Mouse (Mus musculus): ENCODE measurements around the gene Glrx3. TPM values are rescaled to one million over a fixed set of nuclear protein-coding genes. Genes with fewer than 3 reads are reported as not detected.

Gene Glrx3
- total RNA-seq (2012; rRNA removed) (182 and 196 TPM in 2 replicates), total RNA-seq (2014; rRNA removed) (347 and 372 TPM in 2 replicates), polyA plus RNA-seq (2012; ENCODE audit: insufficient read length, low read depth) (243 and 279 TPM in 2 replicates)

- no peaks in the 10 kb centered on the region for H3K27me3 ChIP-seq (replicated peaks)
- peak; percentile 30; the same call in 1 of the 2 replicates for TF ChIP-seq ELF1 (IDR thresholded peaks at IDR 0.05; ENCODE audit: low read depth, low read length)
- no peak for TF ChIP-seq CHD1 (IDR thresholded peaks at IDR 0.05; ENCODE audit: low read depth, low read length)
- TF ChIP-seq JUND (conservative IDR thresholded peaks at IDR 0.05; ENCODE audit: low read depth, low read length), result no peak
- TF ChIP-seq SIN3A (IDR thresholded peaks at IDR 0.05; ENCODE audit: low read length), result peak; percentile 75
- TF ChIP-seq ETS1 (conservative IDR thresholded peaks at IDR 0.05; ENCODE audit: low read depth, low read length), result no peak
- no peak for TF ChIP-seq PAX5 (IDR thresholded peaks at IDR 0.05; ENCODE audit: low read length)
- no peak for TF ChIP-seq MYC (IDR thresholded peaks at IDR 0.05; ENCODE audit: low read depth, low read length)
- no peak for TF ChIP-seq RAD21 (IDR thresholded peaks at IDR 0.05; ENCODE audit: low read depth, low read length)
- TF ChIP-seq IRF4 (IDR thresholded peaks at IDR 0.05; ENCODE audit: low read depth, low read length), result no peak
- no peak for TF ChIP-seq SMC3 (IDR thresholded peaks at IDR 0.05; ENCODE audit: low read depth, low read length)
- TF ChIP-seq EP300 (IDR thresholded peaks at IDR 0.05; ENCODE audit: low read length), result no peak
- TF ChIP-seq ZMIZ1 (IDR thresholded peaks at IDR 0.05; ENCODE audit: low read depth, low read length), result peak; percentile 78; the same call in 1 of the 2 replicates
- no peak for TF ChIP-seq TBP (conservative IDR thresholded peaks at IDR 0.05; ENCODE audit: low read depth, low read length)
- TF ChIP-seq BHLHE40 (IDR thresholded peaks at IDR 0.05; ENCODE audit: low read depth, low read length), result 0 out of 2 replicates have a peak, but pooled peaks have one; percentile 27
- peak; percentile 92 for TF ChIP-seq MXI1 (IDR thresholded peaks at IDR 0.05; ENCODE audit: low read depth, low read length)
- no peak for TF ChIP-seq ZNF384 (IDR thresholded peaks at IDR 0.05; ENCODE audit: low read depth, low read length)
- no peak for TF ChIP-seq MAZ (IDR thresholded peaks at IDR 0.05; ENCODE audit: low read depth, low read length)
- TF ChIP-seq POLR2A (IDR thresholded peaks at IDR 0.05; ENCODE audit: low read depth, low read length), result peak; percentile 90
- TF ChIP-seq UBTF (IDR thresholded peaks at IDR 0.05; ENCODE audit: low read depth, low read length), result peak; percentile 89
- peak; percentile 67; the same call in 1 of the 2 replicates for TF ChIP-seq POLR2AphosphoS2 (IDR thresholded peaks at IDR 0.05; ENCODE audit: low read depth, low read length)
- TF ChIP-seq MEF2A (IDR thresholded peaks at IDR 0.05; ENCODE audit: borderline replicate concordance, low read depth, low read length), result no peak
- TF ChIP-seq USF1 (IDR thresholded peaks at IDR 0.05; ENCODE audit: low read depth, low read length), result no peak
- peak; percentile 75 for TF ChIP-seq HCFC1 (IDR thresholded peaks at IDR 0.05; ENCODE audit: low read depth, low read length)
- peak; percentile 85 for TF ChIP-seq TCF12 (IDR thresholded peaks at IDR 0.05; ENCODE audit: low read depth, low read length)
- TF ChIP-seq KAT2A (IDR thresholded peaks at IDR 0.05; ENCODE audit: insufficient replicate concordance, low read length), result no peak
- TF ChIP-seq MAX (IDR thresholded peaks at IDR 0.05; ENCODE audit: low read length), result peak; percentile 79; the same call in 1 of the 2 replicates
- no peak for TF ChIP-seq MAFK (IDR thresholded peaks at IDR 0.05; ENCODE audit: insufficient replicate concordance, low read length)
- peak; percentile 85 for TF ChIP-seq NELFE (IDR thresholded peaks at IDR 0.05; ENCODE audit: low read depth, low read length)
- TF ChIP-seq NRF1 (IDR thresholded peaks at IDR 0.05; ENCODE audit: low read depth, low read length), result peak; percentile 86
- H3K4me1 ChIP-seq (ENCODE audit: control insufficient read depth in 1 of 2, insufficient read depth in 2 of 2), result peaks cover 8 to 35% of the 10 kb centered on the region in 2 experiments
- DNase-seq (ENCODE audit: extremely low read depth), result peak; percentile 92
- H3K36me3 ChIP-seq (replicated peaks in 1 of 2; ENCODE audit: control insufficient read depth in 1 of 2, insufficient read depth in 1 of 2, low read length in 1 of 2), result peaks cover 3 to 22% of the 10 kb centered on the region in 2 experiments
- H3K9ac ChIP-seq (ENCODE audit: insufficient read depth, low read depth), result peak within 1 kb of the TSS; percentile 82
- peak within 1 kb of the TSS; percentile 79 for H3K4me2 ChIP-seq (ENCODE audit: insufficient read depth, low read depth, poor library complexity, severe bottlenecking)
- dilution Hi-C loops (cut with MboI; ENCODE audit: extremely low pct_ligation_motif_present, extremely low pct_unique_long_range_greater_than_20kb, low sequenced_read_pairs), result no loop called here
- peak within 1 kb of the TSS; percentile 81 for H3K27ac ChIP-seq (ENCODE audit: insufficient read depth, low read depth)
- in situ Hi-C loops (cut with MboI; ENCODE audit: low pct_ligation_motif_present, low pct_unique_long_range_greater_than_20kb, low sequenced_read_pairs), result loop anchor here (25.0 kb wide), 1 partner anchor 550 kb away; the partner anchor contains the start of gene Mgmt
- peak within 1 kb of the TSS; percentile 80 to 91 (median 90) for H3K4me3 ChIP-seq (replicated peaks in 1 of 3; ENCODE audit: low read depth in 2 of 3, low read length in 2 of 3, poor library complexity in 1 of 3)
- no peaks in the 10 kb centered on the region for H3K9me3 ChIP-seq (replicated peaks; ENCODE audit: low read length)
- H3K79me2 ChIP-seq (replicated peaks; ENCODE audit: control insufficient read depth, extremely low read depth, insufficient read depth, poor library complexity, severe bottlenecking), result peaks cover 43% of the 10 kb centered on the region
These were observed at the start of gene Glrx3 for GRCm38 (mm10) chr7:137437440-137438178. Glrx3 (plus strand) TSS chr7:137437614.

All from CH12.LX (cell line).